Mouse (Mus musculus): ENCODE results near the gene Mafb.

Gene Mafb

GRCm38 (mm10) chr2:160327167-160327566 lies 39.7 kb downstream of the Mafb start:
- no peak for DNase-seq (ENCODE audit: low read depth, low spot score)

GRCm38 (mm10) chr2:160325105-160325644 lies 41.7 kb downstream of the Mafb start:
- DNase-seq (ENCODE audit: low read depth, low spot score) = no peak

GRCm38 (mm10) chr2:160321829-160322228 lies 45.0 kb downstream of the Mafb start:
- DNase-seq (ENCODE audit: low read depth, low spot score) = no peak

GRCm38 (mm10) chr2:160318255-160318654 lies 48.6 kb downstream of the Mafb start:
- no peak for DNase-seq (ENCODE audit: low read depth, low spot score)
